In the genomic region with DNA sequence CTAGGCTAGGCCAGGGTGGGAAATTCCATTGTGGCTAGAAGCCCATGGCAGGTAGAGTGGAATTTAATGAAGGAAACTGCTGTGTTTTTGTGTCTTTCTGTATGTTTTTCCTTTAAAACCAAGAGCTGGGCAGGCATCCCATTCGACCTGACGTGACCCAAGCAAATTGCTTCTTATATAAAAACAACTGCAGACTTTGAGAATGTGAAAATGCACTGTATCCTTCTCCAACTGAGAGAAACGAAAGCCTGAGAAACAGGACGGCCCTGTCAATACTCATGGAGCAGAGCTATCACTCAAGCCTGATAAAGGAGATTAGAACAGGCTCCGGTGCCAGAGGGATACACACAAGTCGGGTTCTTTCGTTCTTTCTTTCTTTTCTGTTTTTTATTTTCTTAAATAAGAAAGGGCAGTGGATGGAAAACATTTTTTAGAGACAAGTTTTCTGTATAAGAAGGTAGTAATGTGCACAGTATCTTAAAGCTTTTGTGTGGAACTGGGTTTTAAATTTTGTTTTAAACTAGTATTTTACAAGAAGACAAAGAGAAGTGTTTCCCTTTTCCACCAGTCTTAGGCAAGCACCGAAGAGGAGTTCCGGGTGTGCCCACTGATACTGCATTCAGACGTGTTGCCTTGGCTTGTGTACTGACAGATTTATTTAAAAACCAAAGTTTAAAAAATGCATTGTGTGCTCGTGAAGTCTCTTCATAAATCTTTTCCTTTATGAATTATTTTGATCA, we compare ENCODE assay signal across 8 mouse cellular contexts.
A peak's percentile ranks its signal among the peaks of the same experiment; 100 is the strongest.
DNase-seq lines count a peak whose midpoint lies in the region; ATAC-seq and TF ChIP-seq lines count a peak whose summit lies in the region.

No protein-coding gene starts in this region.

- H3K27me3 ChIP-seq in forebrain, embryonic 10.5 days (ENCODE audit: poor library complexity, severe bottlenecking), result no peaks in the 10 kb centered on the region
- H3K27me3 ChIP-seq in forebrain, embryonic 11.5 days (ENCODE audit: control insufficient read depth, insufficient read depth, low read length), result no peaks in the 10 kb centered on the region
- no peaks in the 10 kb centered on the region for H3K27me3 ChIP-seq in forebrain, embryonic 16.5 days (replicated peaks; ENCODE audit: control insufficient read depth, insufficient read depth, low read length)
- H3K27me3 ChIP-seq in intestine, embryonic 14.5 days (replicated peaks; ENCODE audit: control insufficient read depth, insufficient read depth, low read length), result no peaks in the 10 kb centered on the region
- H3K27me3 ChIP-seq in thymus, adult 2 months (ENCODE audit: control insufficient read depth, insufficient read depth, low read length), result no peaks in the 10 kb centered on the region

- no peak overlapping the region for H3K4me3 ChIP-seq in forebrain, embryonic 10.5 days
- H3K4me3 ChIP-seq in forebrain, embryonic 11.5 days (ENCODE audit: low read depth, low read length), result no peak overlapping the region
- no peak overlapping the region for H3K4me3 ChIP-seq in forebrain, embryonic 16.5 days (replicated peaks; ENCODE audit: low read length)
- H3K4me3 ChIP-seq in intestine, embryonic 14.5 days (ENCODE audit: low read depth, low read length), result no peak overlapping the region
- no peak overlapping the region for H3K4me3 ChIP-seq in thymus, adult 2 months (ENCODE audit: control insufficient read depth, insufficient read depth, low read length)

- H3K9ac ChIP-seq in forebrain, embryonic 11.5 days (ENCODE audit: low read length), result no peak overlapping the region
- H3K9ac ChIP-seq in forebrain, embryonic 16.5 days (replicated peaks; ENCODE audit: low read depth, low read length), result no peak overlapping the region; the same call in 1 of the 2 replicates
- H3K9ac ChIP-seq in intestine, embryonic 14.5 days (ENCODE audit: low read length), result no peak overlapping the region

- WGBS in forebrain, embryonic 10.5 days, result 51% methylated on average over 11 of the region's 11 CpGs
- 44% methylated on average over 11 of the region's 11 CpGs for WGBS in forebrain, embryonic 11.5 days
- WGBS in forebrain, embryonic 16.5 days, result 18% methylated on average over 11 of the region's 11 CpGs
- 32% methylated on average over 11 of the region's 11 CpGs for WGBS in intestine, embryonic 14.5 days
- 82% methylated on average over 11 of the region's 11 CpGs for WGBS in thymus, adult 2 months

- TF ChIP-seq CTCF in thymus, adult 2 months (IDR thresholded peaks at IDR 0.05; ENCODE audit: borderline replicate concordance, control insufficient read depth, extremely low read depth, insufficient read depth, low read length, poor library complexity), result no peak

- no peak for TF ChIP-seq POLR2A in thymus, adult 2 months (IDR thresholded peaks at IDR 0.05; ENCODE audit: control insufficient read depth, extremely low read depth, insufficient read depth, low read length, poor library complexity)

- no peak overlapping the region for H3K4me2 ChIP-seq in forebrain, embryonic 11.5 days (ENCODE audit: low read depth, low read length, severe bottlenecking)
- peak overlapping the region; percentile 28; the same call in 1 of the 2 replicates for H3K4me2 ChIP-seq in forebrain, embryonic 16.5 days (ENCODE audit: low read length)
- H3K4me2 ChIP-seq in intestine, embryonic 14.5 days (ENCODE audit: low read length), result 0 out of 2 replicates have a peak overlapping the region, but pooled peaks have one; percentile 1

- no peaks in the 10 kb centered on the region for H3K9me3 ChIP-seq in forebrain, embryonic 10.5 days
- H3K9me3 ChIP-seq in forebrain, embryonic 11.5 days (ENCODE audit: control insufficient read depth, low read length), result no peaks in the 10 kb centered on the region
- H3K9me3 ChIP-seq in forebrain, embryonic 16.5 days (ENCODE audit: control insufficient read depth, low read length), result no peaks in the 10 kb centered on the region
- H3K9me3 ChIP-seq in intestine, embryonic 14.5 days (ENCODE audit: control insufficient read depth, low read length), result no peaks in the 10 kb centered on the region

- ATAC-seq in forebrain, embryonic 11.5 days (replicated peaks; ENCODE audit: low FRiP score), result no peak
- peak; percentile 75 for ATAC-seq in forebrain, embryonic 16.5 days
- no peak for ATAC-seq in intestine, embryonic 14.5 days (replicated peaks; ENCODE audit: low FRiP score, low TSS enrichment, low read depth)
- 0 out of 2 replicates have a peak, but pooled peaks have one; percentile 38 for ATAC-seq in megakaryocyte, adult 5-6 weeks (ENCODE audit: poor library complexity, severe bottlenecking)

- H3K27ac ChIP-seq in forebrain, embryonic 10.5 days, result peak overlapping the region; percentile 57
- H3K27ac ChIP-seq in forebrain, embryonic 11.5 days (ENCODE audit: low read depth, low read length), result no peak overlapping the region
- peak overlapping the region; percentile 61 for H3K27ac ChIP-seq in forebrain, embryonic 16.5 days (ENCODE audit: low read length)
- 0 out of 2 replicates have a peak overlapping the region, but pooled peaks have one; percentile 9 for H3K27ac ChIP-seq in intestine, embryonic 14.5 days (ENCODE audit: low read depth)
- H3K27ac ChIP-seq in thymus, adult 2 months (ENCODE audit: control insufficient read depth, insufficient read depth, low read length), result no peak overlapping the region

- DNase-seq in forebrain, embryonic 10.5 days (ENCODE audit: extremely low spot score, low spot score), result no peak
- DNase-seq in forebrain, embryonic 11.5 days (ENCODE audit: low spot score), result no peak
- peak; percentile 69 for DNase-seq in brain, adult 2 months (ENCODE audit: low read depth, low spot score)
- no peak for DNase-seq in intestine, embryonic 14.5 days (ENCODE audit: low spot score)
- no peak for DNase-seq in thymus, adult 2 months
- DNase-seq in layer of hippocampus, postnatal 14 days (ENCODE audit: low spot score in 2 of 2), result no peak

- no peaks in the 10 kb centered on the region for H3K36me3 ChIP-seq in forebrain, embryonic 10.5 days (replicated peaks)
- no peaks in the 10 kb centered on the region for H3K36me3 ChIP-seq in forebrain, embryonic 11.5 days (ENCODE audit: control insufficient read depth, insufficient read depth, low read length)
- H3K36me3 ChIP-seq in forebrain, embryonic 16.5 days (ENCODE audit: control insufficient read depth, insufficient read depth), result no peaks in the 10 kb centered on the region
- H3K36me3 ChIP-seq in intestine, embryonic 14.5 days (ENCODE audit: control insufficient read depth, insufficient read depth, low read length), result no peaks in the 10 kb centered on the region
- no peaks in the 10 kb centered on the region for H3K36me3 ChIP-seq in thymus, adult 2 months (ENCODE audit: control insufficient read depth, insufficient read depth, low read length)

- peaks cover 29% of the 10 kb centered on the region for H3K4me1 ChIP-seq in forebrain, embryonic 10.5 days
- no peaks in the 10 kb centered on the region for H3K4me1 ChIP-seq in forebrain, embryonic 11.5 days (replicated peaks; ENCODE audit: control insufficient read depth, insufficient read depth, low read length)
- peaks cover 13% of the 10 kb centered on the region for H3K4me1 ChIP-seq in forebrain, embryonic 16.5 days (replicated peaks; ENCODE audit: control insufficient read depth, insufficient read depth, low read length)
- peaks cover 8% of the 10 kb centered on the region for H3K4me1 ChIP-seq in intestine, embryonic 14.5 days (replicated peaks; ENCODE audit: control insufficient read depth, insufficient read depth, low read length)
- H3K4me1 ChIP-seq in thymus, adult 2 months (replicated peaks; ENCODE audit: control insufficient read depth, insufficient read depth, low read length), result no peaks in the 10 kb centered on the region

Comparison
In these comparisons a context has a peak if more than half of its experiments do, and no peak if none do; other contexts are left out.
1. H3K27ac ChIP-seq: peak in forebrain, embryonic 10.5 days (single experiment), forebrain, embryonic 16.5 days (single experiment) and intestine, embryonic 14.5 days (single experiment); none in forebrain, embryonic 11.5 days (single experiment) and thymus, adult 2 months (single experiment).
2. ATAC-seq: peak in forebrain, embryonic 16.5 days (single experiment) and megakaryocyte, adult 5-6 weeks (single experiment); none in forebrain, embryonic 11.5 days (single experiment) and intestine, embryonic 14.5 days (single experiment).